Mouse (Mus musculus): ENCODE measurements around the gene Tomm5.
"Not testable (repeated sequence)": the region's sequence is repeated elsewhere in the genome, so short reads cannot be mapped to it uniquely, and the experiment has no call there.

Gene Tomm5

DNA sequence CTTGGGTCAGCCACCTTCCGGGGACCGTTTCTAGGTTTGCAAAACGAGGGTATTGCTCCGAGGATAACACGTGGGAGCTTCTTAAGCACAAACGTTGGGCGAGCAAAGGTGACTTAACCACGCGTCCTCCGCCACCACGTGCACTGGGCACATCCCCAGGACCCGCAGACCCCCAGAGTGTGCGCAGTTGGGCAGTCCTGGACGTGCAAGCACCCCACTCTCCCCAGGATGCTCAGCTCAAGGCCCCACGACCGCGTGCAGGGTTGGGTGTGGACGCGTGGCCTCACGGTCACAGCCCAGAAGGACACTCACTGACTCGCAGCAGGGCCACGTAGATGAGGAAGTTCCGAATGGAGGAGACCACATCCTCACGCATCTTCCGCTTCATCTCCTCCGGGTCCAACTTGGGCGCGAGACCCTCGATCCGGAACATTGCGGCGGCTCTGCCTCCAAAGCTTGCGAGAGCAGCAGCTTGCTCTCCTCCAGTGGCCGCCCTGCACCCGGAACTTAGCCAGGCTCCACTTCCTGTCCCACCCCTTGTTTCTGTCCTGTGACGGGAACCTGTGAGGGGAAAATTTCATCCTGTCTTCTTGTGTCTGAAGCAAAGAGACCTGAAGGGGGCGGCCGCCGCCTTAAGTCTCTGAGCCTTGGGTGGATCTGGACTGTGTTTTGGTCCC is at the start of gene Tomm5:
TSS of gene Tomm5 (minus strand) at position 514 of the 677 bp plus-strand sequence.
- peak; percentile 91 for DNase-seq (ENCODE audit: extremely low read depth, low read depth)

DNA sequence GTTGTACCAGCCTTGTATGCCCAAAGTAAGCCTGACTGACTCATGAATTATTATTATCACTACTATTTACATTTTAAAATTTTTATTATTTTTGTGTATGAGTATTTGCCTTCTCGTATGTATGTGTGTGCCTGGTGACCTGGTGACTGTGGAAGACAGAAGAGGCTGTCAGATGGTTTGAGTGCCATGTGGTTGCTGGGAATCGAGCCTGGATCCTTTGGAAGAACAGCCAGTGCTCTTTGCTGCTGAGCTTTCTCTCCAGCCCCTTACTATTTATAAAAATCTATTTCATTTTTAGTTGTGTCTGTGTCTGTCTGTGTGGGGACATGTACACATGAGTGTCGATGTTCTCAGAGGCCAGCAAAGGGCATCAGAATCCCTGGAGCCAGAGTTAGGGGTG is 48.5 kb upstream of the Tomm5 start:
- no peak for DNase-seq (ENCODE audit: extremely low read depth, low read depth)

DNA sequence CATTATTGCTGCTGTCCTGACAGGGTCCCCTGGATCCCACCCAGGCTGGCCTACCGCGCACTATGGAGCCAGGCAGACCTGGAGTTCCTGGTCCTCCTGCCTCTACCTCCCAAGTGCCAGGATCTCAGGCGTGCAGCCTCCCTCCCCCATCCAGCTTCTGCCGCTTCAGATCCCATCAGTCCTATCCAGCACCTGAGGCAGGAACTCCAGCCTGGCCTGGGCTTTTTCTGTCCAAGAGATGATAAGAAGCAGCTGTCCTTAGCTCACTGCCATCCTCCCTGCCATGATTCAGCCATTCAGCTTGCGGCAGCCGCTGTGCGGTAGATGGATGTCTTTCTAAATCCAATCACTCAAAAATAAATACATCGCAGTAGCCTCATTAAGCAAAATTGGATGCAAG is 35.1 kb upstream of the Tomm5 start:
- no peak for DNase-seq (ENCODE audit: extremely low read depth, low read depth)

DNA sequence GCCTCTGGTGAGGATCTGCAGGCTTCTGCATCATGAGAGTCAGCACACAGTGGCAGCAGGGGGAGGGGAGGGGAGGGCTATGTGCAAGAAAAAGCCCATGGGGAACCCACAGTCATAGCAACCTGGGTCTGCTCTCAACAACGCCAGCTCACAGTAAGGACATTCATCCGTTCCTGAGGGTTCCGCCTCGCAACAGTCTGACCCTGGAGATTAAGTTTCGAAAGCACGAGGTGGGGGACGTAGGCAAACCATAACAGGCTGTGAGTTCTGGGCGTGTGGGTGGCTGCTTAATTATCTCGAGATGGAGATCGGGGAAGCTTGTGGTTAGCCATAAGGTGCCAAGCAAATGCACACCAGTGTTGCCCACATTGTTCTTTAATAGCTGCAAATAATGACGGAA is 34.5 kb upstream of the Tomm5 start:
- no peak for DNase-seq (ENCODE audit: extremely low read depth, low read depth)

DNA sequence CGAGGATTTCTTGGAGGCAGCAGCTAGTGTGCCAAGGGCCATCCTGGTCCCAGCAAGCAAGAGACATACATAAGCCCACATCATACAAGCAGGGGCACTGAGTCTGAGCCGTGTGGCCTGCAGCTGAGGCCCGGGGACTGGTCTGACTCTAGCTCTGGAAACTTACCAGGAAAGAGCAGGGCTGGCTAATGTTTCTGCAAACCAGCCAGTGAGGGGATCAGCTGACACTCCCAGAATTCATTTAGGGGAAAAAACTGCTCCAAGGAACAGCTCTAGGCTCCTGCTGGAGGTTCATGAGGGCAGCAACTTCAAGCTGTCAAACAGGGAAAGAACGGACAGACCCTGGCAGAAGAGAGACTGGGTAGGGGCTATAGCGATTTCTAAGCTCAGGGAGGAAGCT is 33.9 kb upstream of the Tomm5 start:
- DNase-seq (ENCODE audit: extremely low read depth, low read depth), result no peak

DNA sequence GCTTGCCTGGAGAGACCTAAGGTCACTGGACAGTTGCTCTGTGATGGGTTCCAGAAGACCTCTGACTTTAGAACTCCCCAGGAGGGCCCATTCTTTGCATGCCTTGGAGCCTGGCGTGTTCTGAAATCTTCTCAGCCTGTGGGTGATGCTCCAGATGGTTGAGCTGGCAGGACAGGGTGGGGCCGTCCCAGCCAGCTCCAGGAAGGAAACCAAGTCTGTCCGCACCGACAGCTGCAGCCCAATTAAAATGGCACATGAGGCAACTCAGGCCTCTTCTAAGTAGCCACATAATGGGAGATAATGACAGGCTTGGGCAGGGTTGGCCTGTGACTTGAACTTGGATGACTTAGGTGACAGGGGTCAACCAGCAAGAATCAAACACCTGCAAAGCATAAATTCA is 29.7 kb upstream of the Tomm5 start:
- DNase-seq (ENCODE audit: extremely low read depth, low read depth), result no peak

DNA sequence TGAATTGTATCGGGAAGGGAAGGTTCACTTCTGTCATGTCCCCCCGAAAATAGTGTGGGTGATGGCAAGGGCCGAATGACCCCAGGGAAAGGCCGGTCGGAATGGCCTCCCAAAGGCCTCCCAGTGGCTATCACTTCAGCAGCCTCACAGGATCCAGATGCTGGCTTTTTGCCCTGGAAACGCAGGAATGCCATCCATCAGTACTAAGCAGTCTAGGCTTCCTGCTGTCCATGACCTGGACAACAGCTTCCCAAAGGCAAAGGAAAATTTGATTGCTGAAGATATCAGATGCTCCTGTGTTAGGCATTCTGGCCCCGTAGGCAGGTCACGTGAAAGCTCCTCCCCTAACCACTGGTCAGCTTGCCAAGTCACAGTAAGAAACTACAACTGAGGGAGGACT is 26.6 kb upstream of the Tomm5 start:
- no peak for DNase-seq (ENCODE audit: extremely low read depth, low read depth)

DNA sequence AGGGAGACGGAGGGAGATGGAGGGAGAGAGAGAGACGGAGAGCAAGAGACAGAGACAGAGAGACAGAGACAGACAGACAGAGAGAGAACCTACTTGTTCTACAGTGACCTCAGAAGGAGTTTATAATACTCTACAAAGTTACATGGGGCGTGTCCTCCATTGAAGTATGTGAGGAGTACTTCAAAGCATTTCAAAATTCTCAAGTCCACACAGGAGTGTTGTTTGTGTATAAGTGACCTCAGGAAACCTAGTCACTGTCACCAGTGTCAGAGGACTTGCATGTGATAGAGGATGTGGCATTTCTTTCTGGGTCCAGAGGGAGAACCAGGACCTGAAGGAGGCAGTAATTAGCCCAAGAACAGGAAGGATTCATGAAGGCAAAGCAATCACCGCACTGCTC is 23.1 kb upstream of the Tomm5 start:
- DNase-seq (ENCODE audit: extremely low read depth, low read depth), result no peak

DNA sequence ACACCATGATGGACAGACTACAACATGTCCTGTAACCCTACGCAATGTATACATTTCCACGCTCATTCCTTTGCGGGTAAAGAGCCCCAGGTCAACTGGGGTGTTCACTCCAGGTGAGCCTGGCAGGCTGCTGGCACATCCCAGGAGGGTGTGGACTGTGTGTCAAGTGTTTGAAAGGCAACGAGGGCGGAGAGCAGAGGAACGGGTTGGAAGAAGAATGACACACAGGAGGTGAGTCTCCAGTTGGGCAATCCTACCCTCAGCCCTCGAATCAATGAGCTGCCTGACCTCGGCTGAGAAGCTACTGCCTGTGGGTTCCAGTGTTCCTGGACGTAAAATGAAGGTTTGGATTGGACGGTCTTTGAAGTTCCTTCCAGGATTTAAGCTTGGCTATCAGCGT is 13.4 kb upstream of the Tomm5 start:
- no peak for DNase-seq (ENCODE audit: extremely low read depth, low read depth)

DNA sequence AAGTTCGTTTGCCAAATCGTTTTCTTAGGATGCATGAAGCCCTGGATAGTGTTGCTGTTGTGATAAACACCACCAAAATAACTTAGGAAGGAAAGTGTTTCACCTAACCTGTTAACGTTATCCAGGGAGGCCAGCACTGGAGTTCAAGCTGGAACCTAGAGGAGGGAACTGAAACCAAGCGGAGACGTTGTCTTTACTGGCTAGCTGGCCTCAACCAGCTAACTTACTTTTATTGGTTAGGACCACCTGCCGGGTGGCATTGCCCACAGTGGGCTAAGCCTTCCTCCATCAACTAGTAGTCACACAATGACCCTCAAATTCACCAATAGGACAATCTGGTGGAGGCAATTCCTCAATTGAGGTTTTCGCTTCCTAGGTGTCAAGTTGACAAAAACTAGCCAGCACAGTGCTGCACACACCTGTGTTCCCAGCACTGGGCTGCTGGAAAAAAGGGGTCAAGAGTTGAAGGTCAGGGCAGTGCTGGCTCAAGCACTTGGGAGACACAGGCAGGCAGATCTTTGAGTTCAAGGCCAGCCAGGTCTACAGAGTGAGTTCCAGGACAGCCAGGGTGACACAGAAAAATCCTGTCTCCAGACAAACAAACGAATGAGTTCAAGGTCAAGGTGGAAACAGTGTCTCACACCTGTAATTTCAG is 669 bp upstream of the Tomm5 start:
- DNase-seq (ENCODE audit: extremely low read depth, low read depth), result no peak

DNA sequence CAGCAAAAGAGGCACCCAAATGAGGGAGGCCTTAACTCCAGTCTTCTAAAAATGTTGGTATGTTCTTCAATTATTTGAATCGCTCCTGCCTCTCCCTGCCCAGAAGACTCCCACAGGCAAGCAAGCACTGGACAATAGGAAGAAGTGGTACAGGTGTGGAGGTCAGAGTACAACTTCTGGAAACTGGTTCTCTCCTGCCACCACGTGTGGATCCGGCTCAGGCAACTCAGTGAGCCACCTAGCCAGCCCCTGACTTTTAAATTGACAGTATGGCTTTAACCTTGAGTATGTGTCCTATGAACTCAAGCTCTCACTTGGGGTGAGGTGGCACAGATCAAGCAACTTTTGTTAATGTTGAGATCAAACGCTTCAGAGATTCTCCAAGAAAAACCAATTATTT is 848 bp downstream of the Tomm5 start:
- DNase-seq (ENCODE audit: extremely low read depth, low read depth), result no peak

DNA sequence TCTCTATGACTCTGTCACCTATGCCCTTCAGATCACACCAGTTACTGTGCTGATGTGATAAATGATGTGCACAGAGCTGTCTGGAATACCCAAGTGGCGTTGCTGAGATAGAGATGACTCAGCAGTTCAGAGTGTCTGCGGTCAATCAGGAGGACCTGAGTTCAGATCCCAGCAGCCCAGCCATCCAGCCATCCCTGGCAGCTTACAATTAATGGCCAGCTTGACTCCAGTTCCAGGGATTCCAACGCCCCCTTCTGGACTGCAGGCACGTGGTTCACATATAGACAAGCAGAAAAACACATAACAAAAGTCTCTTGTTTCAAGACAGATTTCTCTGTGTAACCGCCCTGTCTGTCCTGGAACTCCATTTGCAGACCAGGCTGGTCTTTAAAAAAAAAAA is 1.5 kb downstream of the Tomm5 start:
- DNase-seq (ENCODE audit: extremely low read depth, low read depth), result no peak

DNA sequence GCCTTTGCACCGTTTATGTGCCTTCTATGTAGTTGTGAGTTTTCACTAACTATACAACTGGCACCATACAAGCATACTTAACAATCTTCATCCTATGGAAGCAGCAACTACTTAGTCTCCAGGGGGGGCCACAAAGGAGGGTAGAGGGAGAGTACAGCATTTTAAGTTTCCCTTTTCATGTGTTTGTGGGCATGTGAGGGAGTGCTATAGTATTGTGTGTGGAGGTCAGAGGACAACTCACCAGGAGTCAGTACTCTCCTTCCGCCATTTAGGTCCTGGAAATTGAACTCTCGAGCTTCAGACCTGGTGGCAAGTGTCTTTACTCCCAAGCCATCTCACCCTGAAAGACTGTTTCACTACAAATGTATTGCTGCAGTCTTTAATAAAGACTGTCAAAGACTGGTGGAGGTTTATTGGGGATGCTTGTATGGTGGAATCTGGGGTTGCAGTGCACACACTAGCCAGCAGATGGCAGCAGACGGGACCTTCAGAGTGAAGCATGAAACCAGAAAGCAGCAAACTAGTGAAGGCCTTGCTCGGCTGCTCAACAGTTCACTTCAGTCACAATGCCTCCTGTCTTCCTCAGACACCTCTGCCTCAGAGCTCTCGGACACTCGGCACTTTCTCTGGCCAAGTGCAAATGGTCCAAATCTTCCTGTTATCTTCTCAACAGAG is 10.6 kb downstream of the Tomm5 start:
- peak; percentile 44 for DNase-seq (ENCODE audit: extremely low read depth, low read depth)

DNA sequence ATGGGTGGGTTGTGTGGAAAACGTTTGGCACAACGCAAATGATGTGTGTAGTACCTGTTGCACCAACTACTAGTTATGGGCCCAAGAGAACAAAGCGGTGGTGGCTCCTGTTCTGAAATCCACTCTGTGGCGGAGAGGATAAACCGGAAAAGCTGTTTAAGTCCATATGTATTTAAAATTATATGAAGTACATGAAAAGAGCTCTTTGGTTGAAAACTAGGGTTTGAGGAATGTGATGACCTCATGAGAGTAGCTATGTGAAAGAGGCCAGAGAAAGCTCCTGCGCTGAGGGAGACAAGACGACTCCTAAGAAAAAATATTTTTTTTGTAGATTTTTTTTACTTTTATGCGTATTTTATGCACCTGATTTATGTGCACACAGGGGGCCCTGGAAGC is 23.0 kb downstream of the Tomm5 start:
- DNase-seq (ENCODE audit: extremely low read depth, low read depth), result no peak

DNA sequence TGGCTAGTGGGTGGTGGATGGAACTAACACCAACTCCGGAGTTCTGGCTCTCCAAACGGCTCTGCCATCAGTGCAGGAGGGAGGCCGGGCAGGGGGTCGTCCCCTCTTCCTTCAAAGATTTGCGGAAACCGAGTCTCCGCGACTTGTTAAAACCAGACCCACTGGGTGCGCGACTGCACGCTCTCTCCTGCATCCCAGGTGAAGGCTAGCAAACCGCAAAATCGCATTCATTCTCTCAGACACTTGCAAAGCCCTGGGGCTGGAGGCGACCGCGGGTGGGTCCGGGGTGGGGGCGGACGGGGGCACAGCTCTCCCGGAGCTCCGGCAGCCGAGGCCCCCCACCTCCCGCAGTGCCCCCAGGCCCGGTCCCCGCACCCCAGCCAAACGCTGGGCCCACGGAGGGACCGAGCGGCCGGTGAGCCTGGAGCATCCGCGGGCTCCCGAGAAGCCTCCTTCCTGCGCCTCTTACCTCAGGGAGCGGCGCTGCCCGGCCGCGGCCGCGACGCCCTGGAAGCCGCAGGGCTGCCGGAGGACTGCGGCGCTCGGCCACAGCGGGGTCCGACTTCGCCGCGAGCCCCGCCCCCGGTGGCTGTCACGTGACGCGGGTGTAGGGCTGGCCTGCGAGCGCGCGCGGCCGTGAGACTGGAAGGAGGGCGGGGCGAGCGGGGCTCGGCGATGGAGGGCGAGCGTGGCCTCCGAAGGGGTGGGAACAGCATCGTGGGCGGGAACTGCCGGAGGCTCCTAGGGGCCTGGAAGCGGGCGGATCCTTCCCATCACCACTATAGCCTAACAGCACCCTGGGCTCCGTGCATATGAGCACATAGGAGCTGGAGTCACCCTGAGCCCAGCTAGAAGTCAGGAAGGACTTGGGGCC is 23.7 kb downstream of the Tomm5 start, which contains the start of gene Fbxo10:
TSS of gene Fbxo10 (minus strand) at position 584 of the 874 bp plus-strand sequence.
- peak; percentile 60 for DNase-seq (ENCODE audit: extremely low read depth, low read depth)

DNA sequence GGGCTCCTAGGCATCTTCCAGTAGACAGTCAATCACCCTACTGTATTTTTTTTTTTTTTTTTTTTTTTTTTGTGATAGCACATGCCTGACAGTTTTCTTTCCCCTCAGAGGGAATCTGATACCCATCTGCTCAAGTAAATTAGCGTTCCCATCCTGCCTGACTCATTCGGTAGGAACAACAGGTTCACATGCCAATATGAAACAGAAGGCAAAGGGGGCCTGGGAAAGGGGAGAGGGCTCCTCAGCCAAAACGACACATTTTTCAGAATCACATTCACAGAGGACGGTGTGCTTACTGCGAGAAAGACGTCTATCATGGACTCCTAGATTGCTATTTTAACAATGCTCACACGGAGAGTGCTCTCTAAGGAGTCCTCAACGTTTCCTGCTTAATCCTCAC is 24.4 kb downstream of the Tomm5 start:
- DNase-seq (ENCODE audit: extremely low read depth, low read depth), result no peak

DNA sequence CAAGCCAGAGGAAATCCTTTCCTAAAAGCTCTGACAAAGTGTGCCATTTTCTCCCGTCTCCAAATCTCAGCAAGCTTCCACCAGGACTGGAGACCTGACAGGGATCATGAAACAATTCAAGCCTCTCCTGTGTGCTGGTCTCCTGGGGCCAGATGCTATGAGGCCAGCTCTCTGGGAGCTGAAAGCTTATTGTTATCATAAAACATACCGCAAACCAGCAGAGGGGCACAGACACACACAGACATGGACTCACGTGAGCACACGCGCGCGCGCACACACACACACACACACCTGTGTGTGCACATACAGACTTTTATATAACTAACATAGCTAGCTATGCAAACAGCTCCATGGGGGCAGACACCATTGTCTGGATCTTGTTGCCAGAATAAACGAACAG is 25.0 kb downstream of the Tomm5 start:
- DNase-seq (ENCODE audit: extremely low read depth, low read depth), result no peak

DNA sequence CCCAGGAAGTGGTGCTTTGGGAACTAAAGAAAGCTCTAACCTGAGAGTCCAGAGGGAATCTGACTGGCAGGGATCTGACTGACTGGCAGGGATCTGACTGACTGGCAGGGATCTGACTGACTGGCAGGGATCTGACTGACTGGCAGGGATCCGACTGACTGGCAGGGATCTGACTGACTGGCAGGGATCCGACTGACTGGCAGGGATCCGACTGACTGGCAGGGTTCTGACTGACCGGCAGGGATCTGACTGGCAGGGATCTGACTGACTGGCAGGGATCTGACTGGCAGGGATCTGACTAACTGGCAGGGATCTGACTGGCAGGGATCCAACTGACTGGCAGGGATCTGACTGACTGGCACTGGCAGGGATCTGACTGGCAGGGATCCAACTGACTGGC is 26.9 kb downstream of the Tomm5 start:
- DNase-seq (ENCODE audit: extremely low read depth, low read depth), result not testable (repeated sequence)

DNA sequence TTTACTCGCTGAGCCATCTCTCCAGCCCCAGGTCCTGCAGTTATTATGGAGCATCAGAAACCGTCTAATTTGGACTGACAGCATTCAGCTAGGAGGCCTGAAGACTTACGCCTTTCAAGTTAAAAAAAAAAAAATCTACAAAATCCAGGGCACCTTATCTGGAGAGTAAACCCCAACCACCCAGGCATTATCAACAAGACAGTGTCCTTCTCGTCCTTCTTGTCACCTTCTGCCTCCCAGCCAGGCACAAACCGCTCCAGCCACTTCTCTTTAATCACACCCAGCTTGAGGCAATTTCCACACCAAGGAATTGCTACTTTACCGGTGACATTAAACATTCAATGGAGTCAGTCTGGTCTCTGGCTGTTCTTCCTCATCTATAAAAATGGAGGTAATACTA is 34.4 kb downstream of the Tomm5 start:
- peak; percentile 54 for DNase-seq (ENCODE audit: extremely low read depth, low read depth)

DNA sequence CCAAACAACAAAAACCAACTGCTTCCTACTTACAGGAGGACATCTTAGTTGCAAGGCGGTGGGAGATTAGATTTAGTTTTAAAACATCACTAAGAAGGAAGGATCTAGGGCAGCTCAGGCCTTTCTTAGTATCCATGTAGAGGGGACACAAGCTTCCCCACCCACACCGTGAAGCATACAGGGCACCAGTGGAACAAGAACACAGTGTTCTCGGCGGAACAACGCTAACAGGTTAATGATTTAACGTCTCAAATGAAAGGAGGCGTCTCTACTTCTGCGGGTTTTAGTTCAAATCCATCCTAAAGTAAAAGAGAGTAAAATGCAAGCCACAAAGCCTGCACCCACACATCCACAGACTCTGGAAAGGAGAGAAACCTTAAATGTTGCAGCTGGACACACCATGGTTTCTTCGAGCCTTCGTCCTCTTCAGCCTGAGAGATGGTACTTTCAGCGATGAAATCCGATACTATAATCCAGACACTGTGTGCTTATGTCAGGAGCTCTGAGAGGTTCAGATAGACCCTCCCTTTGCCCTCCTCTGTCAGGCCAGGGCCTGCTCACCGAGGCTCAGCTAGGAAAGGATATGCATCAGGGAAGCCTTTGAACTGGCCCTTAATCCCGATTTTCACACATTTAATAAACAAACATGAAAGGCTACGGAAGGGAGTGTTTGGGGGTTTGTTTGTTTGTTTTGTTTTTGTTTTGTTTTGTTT is 35.5 kb downstream of the Tomm5 start:
- DNase-seq (ENCODE audit: extremely low read depth, low read depth), result no peak

DNA sequence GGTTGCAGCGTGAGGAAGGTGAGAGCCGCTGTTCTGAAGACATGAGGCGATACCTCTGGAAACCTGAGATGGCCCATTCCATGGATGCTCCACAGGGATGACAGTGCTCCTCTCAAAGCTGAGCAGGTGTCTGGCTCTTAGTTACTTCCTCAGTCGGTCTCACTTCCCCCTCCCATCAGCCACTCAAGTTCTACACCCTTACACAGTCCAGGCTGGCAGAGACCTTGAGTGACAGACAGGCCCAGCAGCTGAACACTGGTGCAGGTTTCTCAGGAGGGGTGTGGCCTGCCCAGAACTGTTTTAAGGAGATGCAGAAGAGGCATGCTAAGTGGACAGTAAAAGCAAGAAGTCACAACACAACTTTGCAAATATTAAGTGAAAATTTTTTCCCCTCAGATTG is 40.2 kb downstream of the Tomm5 start:
- DNase-seq (ENCODE audit: extremely low read depth, low read depth), result no peak

Data from MEL-GATA-1-ER (cell line).